Mouse (Mus musculus) cerebellum, adult 2 months (tissue): ENCODE data around the gene Kcnmb3.

Source experiments
- CTCF ChIP-seq: fragments of 200-500 bp; IDR thresholded peaks from 2 replicates; pipeline ENCODE4 v1.5.1; 2011; ENCODE audit warnings: low read depth, mild to moderate bottlenecking, control low read depth, low read length, moderate library complexity, borderline replicate concordance; ENCODE audit not compliant: insufficient read depth
- POLR2A ChIP-seq: fragments of 200-500 bp; IDR thresholded peaks from 2 replicates; pipeline ENCODE4 v1.6.1; 2011; ENCODE audit warnings: low read length, control low read depth, borderline replicate concordance; ENCODE audit not compliant: insufficient read depth

GRCm38 (mm10) chr3:32468411-32468810 lies 23.6 kb downstream of the Kcnmb3 start:
- TF ChIP-seq CTCF (no peak), POLR2A (no peak)
